Mouse (Mus musculus): Measurements from ENCODE around the gene Pif1. TPM values are rescaled to one million over a fixed set of nuclear protein-coding genes. Genes with fewer than 3 reads are reported as not detected.

Pif1 gene
- total and polyA plus RNA-seq, 3 experiments, result 11.2 to 14.5 (median 12.2) TPM

DNA sequence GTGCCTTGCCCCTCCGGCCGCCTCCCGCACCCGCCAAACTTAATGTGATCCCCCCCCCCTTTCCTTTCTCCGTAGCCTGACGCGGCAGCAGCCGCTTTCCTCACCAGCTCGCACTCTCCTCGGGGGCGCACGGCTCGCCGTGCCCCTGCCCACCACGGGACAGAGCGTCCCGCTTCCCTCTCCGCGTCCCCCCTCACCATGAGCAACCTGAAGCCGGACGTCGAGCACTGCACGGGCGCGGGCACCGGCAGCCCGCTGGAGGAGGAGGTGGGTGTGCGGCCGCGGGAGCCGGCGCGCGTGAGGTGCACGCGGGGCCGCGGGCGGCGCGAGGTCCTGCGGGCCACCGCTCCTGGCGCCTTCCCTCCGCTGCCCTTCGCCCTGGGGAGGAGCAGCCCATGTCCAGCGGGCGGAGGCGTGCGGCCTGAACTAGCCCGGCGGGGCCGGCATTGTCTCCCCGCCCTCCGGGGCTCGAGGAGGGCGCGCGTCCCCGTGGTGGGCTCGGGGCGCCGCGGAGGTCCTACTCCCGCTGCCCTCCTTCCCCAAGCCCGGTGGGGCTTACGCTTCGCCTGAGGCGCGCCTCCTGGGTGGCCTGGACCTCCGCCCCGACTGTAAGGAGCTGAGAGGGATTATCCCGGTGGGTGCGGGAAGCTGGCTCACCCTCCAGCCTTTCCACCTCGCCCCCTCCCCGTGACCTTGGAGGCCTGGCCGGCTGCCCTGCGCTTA, 43.8 kb downstream of the Pif1 start (continued):
- TF ChIP-seq JUN (IDR thresholded peaks at IDR 0.05; ENCODE audit: insufficient read depth, low read depth, low read length) (no peak), IRF4 (IDR thresholded peaks at IDR 0.05; ENCODE audit: low read depth, low read length) (no peak), SMC3 (IDR thresholded peaks at IDR 0.05; ENCODE audit: low read depth, low read length) (no peak)

DNA sequence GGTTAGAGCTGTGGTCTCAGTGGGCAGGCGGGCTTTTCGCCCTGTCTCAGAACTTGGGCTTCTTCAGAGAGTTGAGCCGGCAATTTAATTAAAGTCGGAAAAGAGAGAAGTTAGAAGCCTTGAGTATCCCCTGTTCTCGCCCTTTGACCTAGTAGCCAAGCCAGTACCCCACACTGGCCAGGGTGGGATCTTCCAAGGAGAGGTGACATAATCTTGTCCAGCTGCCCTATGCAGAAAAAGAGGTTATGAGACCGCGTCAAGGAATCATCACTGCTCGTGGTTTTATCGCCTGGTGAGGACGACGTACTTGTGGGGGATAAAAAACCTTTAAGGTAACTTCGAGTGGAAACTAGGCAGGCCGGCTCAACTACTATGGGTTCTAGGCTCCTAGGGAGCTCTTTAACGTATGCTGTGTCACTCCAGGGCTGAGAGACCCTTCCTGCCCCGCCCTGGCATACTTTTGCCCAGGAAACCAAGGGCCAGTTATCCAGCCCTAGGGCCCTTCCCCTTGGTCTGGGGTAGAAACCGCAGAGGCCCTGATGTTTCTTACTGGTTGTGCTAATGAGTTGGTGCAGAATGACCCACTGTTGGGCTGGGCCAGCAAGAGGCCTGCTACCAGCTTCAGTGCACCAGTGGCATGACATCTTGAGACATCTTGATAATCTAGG, 44.5 kb downstream of the Pif1 start:
- dilution Hi-C loops (cut with MboI; ENCODE audit: extremely low pct_ligation_motif_present, extremely low pct_unique_long_range_greater_than_20kb, low sequenced_read_pairs), result no loop called here
- Histone ChIP-seq H3K4me1 (ENCODE audit: control insufficient read depth in 1 of 2, insufficient read depth in 2 of 2) (no peaks in the 10 kb centered on the region), H3K9me3 (replicated peaks; ENCODE audit: low read length) (peaks cover 8% of the 10 kb centered on the region), H3K4me3 (replicated peaks in 1 of 3; ENCODE audit: low read depth in 2 of 3, low read length in 2 of 3, poor library complexity in 1 of 3) (no peak overlapping the region), H3K9ac (ENCODE audit: insufficient read depth, low read depth) (no peak overlapping the region), H3K79me2 (replicated peaks; ENCODE audit: control insufficient read depth, extremely low read depth, insufficient read depth, poor library complexity, severe bottlenecking) (no peaks in the 10 kb centered on the region), H3K27me3 (replicated peaks) (peaks cover 21% of the 10 kb centered on the region), H3K36me3 (replicated peaks in 1 of 2; ENCODE audit: control insufficient read depth in 1 of 2, insufficient read depth in 1 of 2, low read length in 1 of 2) (no peaks in the 10 kb centered on the region), H3K4me2 (ENCODE audit: insufficient read depth, low read depth, poor library complexity, severe bottlenecking) (no peak overlapping the region), H3K27ac (ENCODE audit: insufficient read depth, low read depth) (no peak overlapping the region)
- TF ChIP-seq IRF4 (IDR thresholded peaks at IDR 0.05; ENCODE audit: low read depth, low read length) (no peak), POLR2A (IDR thresholded peaks at IDR 0.05; ENCODE audit: low read depth, low read length) (no peak), JUND (conservative IDR thresholded peaks at IDR 0.05; ENCODE audit: low read depth, low read length) (no peak), ZMIZ1 (IDR thresholded peaks at IDR 0.05; ENCODE audit: low read depth, low read length) (no peak), EP300 (IDR thresholded peaks at IDR 0.05; ENCODE audit: low read length) (no peak), ZNF384 (IDR thresholded peaks at IDR 0.05; ENCODE audit: low read depth, low read length) (no peak), ETS1 (conservative IDR thresholded peaks at IDR 0.05; ENCODE audit: low read depth, low read length) (no peak), ZKSCAN1 (IDR thresholded peaks at IDR 0.05; ENCODE audit: borderline replicate concordance, low read depth, low read length) (no peak), CHD2 (IDR thresholded peaks at IDR 0.05; ENCODE audit: low read length) (no peak), USF2 (conservative IDR thresholded peaks at IDR 0.05; ENCODE audit: low read depth, low read length) (no peak), MAFK (IDR thresholded peaks at IDR 0.05; ENCODE audit: insufficient replicate concordance, low read length) (no peak), SMC3 (IDR thresholded peaks at IDR 0.05; ENCODE audit: low read depth, low read length) (no peak), MAZ (IDR thresholded peaks at IDR 0.05; ENCODE audit: low read depth, low read length) (no peak), ZC3H11A (IDR thresholded peaks at IDR 0.05; ENCODE audit: low read depth, low read length) (no peak), CHD1 (IDR thresholded peaks at IDR 0.05; ENCODE audit: low read depth, low read length) (no peak), BHLHE40 (IDR thresholded peaks at IDR 0.05; ENCODE audit: low read depth, low read length) (no peak), UBTF (IDR thresholded peaks at IDR 0.05; ENCODE audit: low read depth, low read length) (no peak), SIN3A (IDR thresholded peaks at IDR 0.05; ENCODE audit: low read length) (no peak), TCF12 (IDR thresholded peaks at IDR 0.05; ENCODE audit: low read depth, low read length) (no peak), JUN (IDR thresholded peaks at IDR 0.05; ENCODE audit: insufficient read depth, low read depth, low read length) (no peak)
- no peak for DNase-seq (ENCODE audit: extremely low read depth)
- in situ Hi-C loops (cut with MboI; ENCODE audit: low pct_ligation_motif_present, low pct_unique_long_range_greater_than_20kb, low sequenced_read_pairs), result no loop called here
